Mouse (Mus musculus) effector memory CD4-positive, alpha-beta T cell, adult 7 months (primary cell): ENCODE results near the gene Olfr592. TPM values are rescaled to one million over a fixed set of nuclear protein-coding genes. Genes with fewer than 3 reads are reported as not detected.

Source experiments
- polyA plus RNA-seq: library from polyadenylated mRNA; unstranded; fragments of 100-300 nt; shearing (Covaris generic); gene quantifications from one replicate; pipeline ENCODE4 v1.2.1, GENCODE M21; 2017

Olfr592 gene
- polyA plus RNA-seq, result not detected

GRCm38 (mm10) chr7:103184503-103184902 is at the start of gene Olfr592:
Gene Olfr592 (plus strand): TSS chr7:103184803.

GRCm38 (mm10) chr7:103140579-103140978 is 44.0 kb upstream of the Olfr592 start, which contains the start of gene Olfr588-ps1:
Gene Olfr588-ps1 (plus strand): TSS chr7:103140879.

GRCm38 (mm10) chr7:103156256-103156655 is 28.3 kb upstream of the Olfr592 start, which contains the start of gene Olfr589:
Gene Olfr589 (minus strand): TSS chr7:103156356.

GRCm38 (mm10) chr7:103178240-103178639 is 6.4 kb upstream of the Olfr592 start, which contains the start of gene Olfr591:
Gene Olfr591 (minus strand): TSS chr7:103178340.

GRCm38 (mm10) chr7:103211562-103211961 is 27.0 kb downstream of the Olfr592 start, which contains the start of gene Olfr593:
Gene Olfr593 (plus strand): TSS chr7:103211862.

GRCm38 (mm10) chr7:103216696-103217095 is 32.1 kb downstream of the Olfr592 start, which contains the start of gene Olfr594:
Gene Olfr594 (plus strand): TSS chr7:103216996.

Other genes with a start within 250 kb of the Olfr592 start
- 0.44 TPM for gene Olfr573-ps1, start 242.2 kb upstream of the Olfr592 start, polyA plus RNA-seq
- not detected for gene Olfr574, start 236.3 kb upstream of the Olfr592 start, polyA plus RNA-seq
- not detected for gene Olfr575, start 226.0 kb upstream of the Olfr592 start, polyA plus RNA-seq
- not detected for gene Olfr576, start 222.1 kb upstream of the Olfr592 start, polyA plus RNA-seq
- gene Olfr577, start 208.9 kb upstream of the Olfr592 start, polyA plus RNA-seq, result 0.20 TPM
- gene Olfr578, start 195.5 kb upstream of the Olfr592 start, polyA plus RNA-seq, result not detected
- gene Olfr582, start 146.8 kb upstream of the Olfr592 start, polyA plus RNA-seq, result not detected
- not detected for gene Olfr583, start 133.5 kb upstream of the Olfr592 start, polyA plus RNA-seq
- not detected for gene Olfr584, start 102.9 kb upstream of the Olfr592 start, polyA plus RNA-seq
- not detected for gene Olfr585, start 87.1 kb upstream of the Olfr592 start, polyA plus RNA-seq
- gene Olfr586, start 59.2 kb upstream of the Olfr592 start, polyA plus RNA-seq, result not detected
- gene Olfr588-ps1, start 43.9 kb upstream of the Olfr592 start, polyA plus RNA-seq, result not detected
- not detected for gene Olfr589, start 28.4 kb upstream of the Olfr592 start, polyA plus RNA-seq
- gene Olfr591, start 6.5 kb upstream of the Olfr592 start, polyA plus RNA-seq, result 0.07 TPM
- gene Olfr593, start 27.1 kb downstream of the Olfr592 start, polyA plus RNA-seq, result not detected
- gene Olfr594, start 32.2 kb downstream of the Olfr592 start, polyA plus RNA-seq, result 0.27 TPM
- gene Usp17ld, start 67.7 kb downstream of the Olfr592 start, polyA plus RNA-seq, result not detected
- not detected for gene Olfr596, start 120.8 kb downstream of the Olfr592 start, polyA plus RNA-seq
- gene Olfr597, start 131.5 kb downstream of the Olfr592 start, polyA plus RNA-seq, result not detected
- not detected for gene Olfr598, start 138.8 kb downstream of the Olfr592 start, polyA plus RNA-seq
- gene Olfr599, start 151.1 kb downstream of the Olfr592 start, polyA plus RNA-seq, result not detected
- not detected for gene Olfr600, start 164.9 kb downstream of the Olfr592 start, polyA plus RNA-seq
- gene Olfr601, start 177.9 kb downstream of the Olfr592 start, polyA plus RNA-seq, result not detected
- gene Olfr603, start 201.4 kb downstream of the Olfr592 start, polyA plus RNA-seq, result not detected
- not detected for gene Usp17lc, start 230.3 kb downstream of the Olfr592 start, polyA plus RNA-seq